Mouse (Mus musculus) neural tube, embryonic 15.5 days (tissue): ENCODE results near the gene B4galt3. TPM values are rescaled to one million over a fixed set of nuclear protein-coding genes. Genes with fewer than 3 reads are reported as not detected.

ENCODE experiments used
- ATAC-seq: fragments of 200-750 bp; cut with Nextera tagmentation; 2 replicates; pipeline ENCODE4 v1.8.0; 2017; ENCODE audit warnings: mild to moderate bottlenecking, moderate TSS enrichment, moderate library complexity; ENCODE audit not compliant: low FRiP score
- H3K27ac ChIP-seq: fragments of 300-500 bp; sonication (generic); replicated peaks from 2 replicates; pipeline ENCODE4 v1.5.1; 2015; ENCODE audit warnings: mild to moderate bottlenecking, inconsistent platforms
- H3K27me3 ChIP-seq: fragments of 300-500 bp; sonication (generic); replicated peaks from 2 replicates; pipeline ENCODE4 v1.6.1; 2015; ENCODE audit warnings: inconsistent platforms
- H3K36me3 ChIP-seq: fragments of 300-500 bp; sonication (generic); 2 replicates; pipeline ENCODE4 v1.6.1; 2015; ENCODE audit warnings: inconsistent platforms
- H3K4me1 ChIP-seq: fragments of 300-500 bp; sonication (generic); 2 replicates; pipeline ENCODE4 v1.6.1; 2015; ENCODE audit warnings: inconsistent platforms
- H3K4me2 ChIP-seq: fragments of 300-500 bp; sonication (generic); 2 replicates; pipeline ENCODE4 v1.6.1; 2015; ENCODE audit warnings: inconsistent platforms, mild to moderate bottlenecking, moderate library complexity
- H3K4me3 ChIP-seq: fragments of 300-500 bp; sonication (generic); replicated peaks from 2 replicates; pipeline ENCODE4 v1.5.1; 2015; ENCODE audit warnings: mild to moderate bottlenecking, inconsistent platforms
- H3K9ac ChIP-seq: fragments of 300-500 bp; sonication (generic); replicated peaks from 2 replicates; pipeline ENCODE4 v1.6.1; 2015; ENCODE audit warnings: mild to moderate bottlenecking, inconsistent platforms
- H3K9me3 ChIP-seq: fragments of 300-500 bp; sonication (generic); replicated peaks from 2 replicates; pipeline ENCODE4 v1.6.1; 2016; ENCODE audit warnings: inconsistent platforms
- WGBS: fragments of 180-500 bp; shearing (Covaris S2); methylation state at CpG from one replicate; pipeline ENCODE4 v1.1.7; 2015; ENCODE audit warnings: mixed read lengths; 5-methylcytosine and 5-hydroxymethylcytosine counted together
- polyA plus RNA-seq: library from polyadenylated mRNA; unstranded; fragments of >200 nt; fragmentation: Nextera tagmentation; extraction: Ambion mirVana; gene quantifications from 2 replicates; pipeline ENCODE4 v1.2.1, GENCODE M21; 2015

The B4galt3 gene
- polyA plus RNA-seq = 90.6 and 97.6 TPM in 2 replicates

- Histone ChIP-seq H3K9me3 (no peaks in the 10 kb centered on the region), H3K27me3 (no peaks in the 10 kb centered on the region), H3K9ac (peak within 1 kb of the TSS; percentile 72), H3K4me1 (peaks cover 26% of the 10 kb centered on the region), H3K4me2 (peak within 1 kb of the TSS; percentile 81), H3K27ac (peak within 1 kb of the TSS; percentile 73), H3K4me3 (peak within 1 kb of the TSS; percentile 61), H3K36me3 (peaks cover 31% of the 10 kb centered on the region)
- 3% methylated on average over 36 of the region's 36 CpGs for WGBS
- peak; percentile 95 for ATAC-seq
Observed at GRCm38 (mm10) chr1:171269848-171270572, at the start of gene B4galt3. B4galt3 (plus strand) TSS chr1:171270328.

- Histone ChIP-seq H3K4me1 (peaks cover 18% of the 10 kb centered on the region), H3K36me3 (peaks cover 19% of the 10 kb centered on the region), H3K4me2 (peak overlapping the region; percentile 90), H3K27me3 (no peaks in the 10 kb centered on the region), H3K9me3 (no peaks in the 10 kb centered on the region), H3K27ac (no peak overlapping the region; the same call in 1 of the 2 replicates), H3K4me3 (peak overlapping the region; percentile 74), H3K9ac (peak overlapping the region; percentile 66)
- 5% methylated on average over 10 of the region's 10 CpGs for WGBS
- ATAC-seq = peak; percentile 46
Observed at GRCm38 (mm10) chr1:171220871-171221270, 49.3 kb upstream of the B4galt3 start.

- no peaks in the 10 kb centered on the region for H3K27me3 ChIP-seq
- H3K4me1 ChIP-seq = peaks cover 18% of the 10 kb centered on the region
- H3K4me3 ChIP-seq = peak overlapping the region; percentile 74
- H3K9ac ChIP-seq = peak overlapping the region; percentile 66
- H3K27ac ChIP-seq = peak overlapping the region; percentile 81
- peaks cover 19% of the 10 kb centered on the region for H3K36me3 ChIP-seq
- no peaks in the 10 kb centered on the region for H3K9me3 ChIP-seq
- peak; percentile 14 for ATAC-seq
- peak overlapping the region; percentile 90 for H3K4me2 ChIP-seq
- WGBS = 4% methylated on average over 22 of the region's 22 CpGs
Observed at GRCm38 (mm10) chr1:171221281-171222193, 48.6 kb upstream of the B4galt3 start.

- Histone ChIP-seq H3K9me3 (no peaks in the 10 kb centered on the region), H3K4me2 (peak within 1 kb of the TSS; percentile 90), H3K27ac (peak within 1 kb of the TSS; percentile 81), H3K9ac (peak within 1 kb of the TSS; percentile 66), H3K27me3 (no peaks in the 10 kb centered on the region), H3K4me3 (peak within 1 kb of the TSS; percentile 74), H3K36me3 (peaks cover 19% of the 10 kb centered on the region), H3K4me1 (peaks cover 18% of the 10 kb centered on the region)
- peak; percentile 95 for ATAC-seq
- WGBS = 4% methylated on average over 28 of the region's 28 CpGs
Observed at GRCm38 (mm10) chr1:171222238-171223155, 47.6 kb upstream of the B4galt3 start, which contains the start of gene Tomm40l. Tomm40l (minus strand) TSS chr1:171222514.

- ATAC-seq = no peak
- H3K36me3 ChIP-seq = peaks cover 19% of the 10 kb centered on the region
- no peak overlapping the region for H3K9ac ChIP-seq
- peaks cover 18% of the 10 kb centered on the region for H3K4me1 ChIP-seq
- H3K27ac ChIP-seq = peak overlapping the region; percentile 77
- no peaks in the 10 kb centered on the region for H3K9me3 ChIP-seq
- peak overlapping the region; percentile 90 for H3K4me2 ChIP-seq
- H3K4me3 ChIP-seq = peak overlapping the region; percentile 74
- no peaks in the 10 kb centered on the region for H3K27me3 ChIP-seq
- WGBS = 90% methylated on average over 6 of the region's 6 CpGs
Observed at GRCm38 (mm10) chr1:171223168-171223567, 47.0 kb upstream of the B4galt3 start.

GRCm38 (mm10) chr1:171223796-171224195 lies 46.3 kb upstream of the B4galt3 start:
- H3K36me3 ChIP-seq = peaks cover 14% of the 10 kb centered on the region
- peaks cover 18% of the 10 kb centered on the region for H3K4me1 ChIP-seq
- no peak for ATAC-seq
- no peaks in the 10 kb centered on the region for H3K9me3 ChIP-seq
- 88% methylated on average over 2 of the region's 2 CpGs for WGBS
- H3K4me3 ChIP-seq = no peak overlapping the region
- no peaks in the 10 kb centered on the region for H3K27me3 ChIP-seq
- no peak overlapping the region for H3K9ac ChIP-seq
- no peak overlapping the region for H3K4me2 ChIP-seq
- no peak overlapping the region for H3K27ac ChIP-seq

- no peaks in the 10 kb centered on the region for H3K9me3 ChIP-seq
- no peak for ATAC-seq
- H3K27ac ChIP-seq = no peak within 1 kb of the TSS
- H3K27me3 ChIP-seq = no peaks in the 10 kb centered on the region
- H3K4me3 ChIP-seq = no peak within 1 kb of the TSS
- peaks cover 18% of the 10 kb centered on the region for H3K4me1 ChIP-seq
- H3K9ac ChIP-seq = no peak within 1 kb of the TSS
- H3K4me2 ChIP-seq = no peak within 1 kb of the TSS
- 84% methylated on average over 5 of the region's 5 CpGs for WGBS
- H3K36me3 ChIP-seq = peaks cover 3% of the 10 kb centered on the region
Observed at GRCm38 (mm10) chr1:171224857-171225256, 45.3 kb upstream of the B4galt3 start, which contains the start of gene Apoa2. Apoa2 (plus strand) TSS chr1:171225054.

- Histone ChIP-seq H3K4me2 (no peak overlapping the region), H3K27ac (no peak overlapping the region), H3K9ac (no peak overlapping the region), H3K27me3 (no peaks in the 10 kb centered on the region), H3K36me3 (no peaks in the 10 kb centered on the region), H3K4me3 (no peak overlapping the region), H3K4me1 (peaks cover 5% of the 10 kb centered on the region), H3K9me3 (no peaks in the 10 kb centered on the region)
- 55% methylated on average over 4 of the region's 4 CpGs for WGBS
- ATAC-seq = no peak
Observed at GRCm38 (mm10) chr1:171226780-171227179, 43.3 kb upstream of the B4galt3 start.

GRCm38 (mm10) chr1:171227879-171228278 lies 42.2 kb upstream of the B4galt3 start:
- WGBS = 78% methylated on average over 1 of the region's 1 CpGs
- peaks cover under 1% of the 10 kb centered on the region for H3K4me1 ChIP-seq

GRCm38 (mm10) chr1:171229750-171230149 lies 40.4 kb upstream of the B4galt3 start:
- ATAC-seq = no peak
- Histone ChIP-seq H3K4me1 (no peaks in the 10 kb centered on the region), H3K9me3 (no peaks in the 10 kb centered on the region), H3K36me3 (peaks cover 13% of the 10 kb centered on the region), H3K27ac (no peak overlapping the region), H3K4me3 (no peak overlapping the region), H3K27me3 (no peaks in the 10 kb centered on the region), H3K9ac (no peak overlapping the region), H3K4me2 (no peak overlapping the region)
- 57% methylated on average over 6 of the region's 6 CpGs for WGBS

More at GRCm38 (mm10) chr1:171227879-171228278, 42.2 kb upstream of the B4galt3 start:
- Histone ChIP-seq H3K36me3 (no peaks in the 10 kb centered on the region), H3K4me3 (no peak overlapping the region), H3K9me3 (no peaks in the 10 kb centered on the region), H3K4me2 (no peak overlapping the region), H3K27ac (no peak overlapping the region), H3K9ac (no peak overlapping the region), H3K27me3 (no peaks in the 10 kb centered on the region)
- no peak for ATAC-seq

- H3K9ac ChIP-seq = no peak overlapping the region
- no peaks in the 10 kb centered on the region for H3K9me3 ChIP-seq
- H3K4me1 ChIP-seq = no peaks in the 10 kb centered on the region
- WGBS = 73% methylated on average over 3 of the region's 3 CpGs
- no peaks in the 10 kb centered on the region for H3K27me3 ChIP-seq
- no peak overlapping the region for H3K4me2 ChIP-seq
- no peak overlapping the region for H3K4me3 ChIP-seq
- no peak overlapping the region for H3K27ac ChIP-seq
- ATAC-seq = no peak
- H3K36me3 ChIP-seq = peaks cover 18% of the 10 kb centered on the region
Observed at GRCm38 (mm10) chr1:171230215-171230614, 39.9 kb upstream of the B4galt3 start.
